Mouse (Mus musculus) intestine, embryonic 16.5 days (tissue): ENCODE measurements around the gene Cilp2. TPM values are rescaled to one million over a fixed set of nuclear protein-coding genes. Genes with fewer than 3 reads are reported as not detected.
A peak's percentile ranks its signal among the peaks of the same experiment; 100 is the strongest.

ENCODE experiments used
- ATAC-seq: fragments of 200-750 bp; cut with Nextera tagmentation; 2 replicates; pipeline ENCODE4 v1.8.0; 2017; ENCODE audit warnings: moderate TSS enrichment, moderate library complexity
- H3K27ac ChIP-seq: fragments of 300-500 bp; sonication (generic); 2 replicates; pipeline ENCODE4 v1.5.1; 2014; ENCODE audit warnings: mild to moderate bottlenecking, low read length
- H3K27me3 ChIP-seq: fragments of 300-500 bp; sonication (generic); replicated peaks from 2 replicates; pipeline ENCODE4 v1.6.1; 2014; ENCODE audit warnings: low read length, control low read depth, mixed read lengths; ENCODE audit not compliant: control insufficient read depth, insufficient read depth
- H3K36me3 ChIP-seq: fragments of 300-500 bp; sonication (generic); 2 replicates; pipeline ENCODE4 v1.6.1; 2014; ENCODE audit warnings: low read length, control low read depth; ENCODE audit not compliant: control insufficient read depth, insufficient read depth
- H3K4me1 ChIP-seq: fragments of 300-500 bp; sonication (generic); 2 replicates; pipeline ENCODE4 v1.6.1; 2014; ENCODE audit warnings: low read length, control low read depth, mixed read lengths; ENCODE audit not compliant: control insufficient read depth, insufficient read depth
- H3K4me2 ChIP-seq: fragments of 300-500 bp; sonication (generic); 2 replicates; pipeline ENCODE4 v1.6.1; 2014; ENCODE audit warnings: low read depth, low read length, control low read depth
- H3K4me3 ChIP-seq: fragments of 300-500 bp; sonication (generic); 2 replicates; pipeline ENCODE4 v1.5.1; 2014; ENCODE audit warnings: mild to moderate bottlenecking, low read length
- H3K9ac ChIP-seq: fragments of 300-500 bp; sonication (generic); 2 replicates; pipeline ENCODE4 v1.6.1; 2014; ENCODE audit warnings: low read depth, low read length
- H3K9me3 ChIP-seq: fragments of 300-500 bp; sonication (generic); 2 replicates; pipeline ENCODE4 v1.6.1; 2016; ENCODE audit warnings: low read length, control low read depth; ENCODE audit not compliant: control insufficient read depth
- WGBS: fragments of 180-500 bp; shearing (Covaris S2); extraction: QIAGEN DNeasy Blood & Tissue Kit; methylation state at CpG from one replicate; pipeline ENCODE4 v1.1.7; 2014; 5-methylcytosine and 5-hydroxymethylcytosine counted together
- polyA plus RNA-seq: library from polyadenylated mRNA; unstranded; fragments of >200 nt; fragmentation: Nextera tagmentation; extraction: Ambion mirVana; gene quantifications from 2 replicates; pipeline ENCODE4 v1.2.1, GENCODE M21; 2015

The Cilp2 gene
- polyA plus RNA-seq, 1 experiment from 2014 or later = 0.51 TPM

DNA sequence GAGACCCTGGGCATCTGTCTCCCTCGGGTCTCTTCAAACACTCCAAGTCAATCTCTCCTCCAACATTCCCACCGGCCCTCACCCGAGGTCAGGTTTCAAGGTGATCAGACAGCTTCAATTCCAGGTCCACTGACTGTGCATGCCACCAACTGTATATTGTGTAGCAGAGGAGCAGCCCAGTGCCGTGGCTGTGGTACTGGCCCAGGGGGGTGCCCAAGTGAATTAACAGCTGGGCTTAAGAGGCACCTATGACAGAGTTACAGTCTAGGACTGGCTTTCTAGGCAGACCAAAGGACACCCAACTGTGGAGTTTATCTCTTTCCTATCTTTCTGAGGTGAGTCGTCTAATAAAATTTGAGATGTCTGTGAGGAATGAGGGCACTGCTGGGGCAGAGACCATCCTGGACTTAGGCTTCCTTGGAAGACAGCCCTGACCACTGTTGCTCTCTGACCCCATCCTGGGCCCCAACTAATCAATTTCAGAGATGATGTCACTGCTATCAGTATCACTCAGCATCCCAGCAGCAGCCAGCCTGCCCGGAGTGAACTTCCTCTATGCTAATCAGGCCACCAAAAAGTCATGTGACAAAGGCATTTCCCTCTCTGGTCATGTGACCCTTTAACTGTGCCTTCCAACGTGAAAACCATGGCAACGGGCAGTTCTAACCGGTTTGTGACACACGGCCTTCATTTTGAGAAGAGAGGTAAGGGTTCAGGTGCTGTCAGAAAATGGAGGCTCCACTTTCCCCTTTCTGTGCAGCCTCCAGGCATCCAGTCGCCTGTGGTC is 32.6 kb upstream of the Cilp2 start:
- peak; percentile 68 for ATAC-seq
- WGBS = 36% methylated on average over 11 of the region's 11 CpGs
- Histone ChIP-seq H3K27ac (peak overlapping the region; percentile 62), H3K36me3 (peaks cover 21% of the 10 kb centered on the region), H3K4me1 (peaks cover 16% of the 10 kb centered on the region), H3K9ac (no peak overlapping the region), H3K4me2 (peak overlapping the region; percentile 19; the same call in 1 of the 2 replicates), H3K27me3 (no peaks in the 10 kb centered on the region), H3K9me3 (no peaks in the 10 kb centered on the region), H3K4me3 (no peak overlapping the region)

DNA sequence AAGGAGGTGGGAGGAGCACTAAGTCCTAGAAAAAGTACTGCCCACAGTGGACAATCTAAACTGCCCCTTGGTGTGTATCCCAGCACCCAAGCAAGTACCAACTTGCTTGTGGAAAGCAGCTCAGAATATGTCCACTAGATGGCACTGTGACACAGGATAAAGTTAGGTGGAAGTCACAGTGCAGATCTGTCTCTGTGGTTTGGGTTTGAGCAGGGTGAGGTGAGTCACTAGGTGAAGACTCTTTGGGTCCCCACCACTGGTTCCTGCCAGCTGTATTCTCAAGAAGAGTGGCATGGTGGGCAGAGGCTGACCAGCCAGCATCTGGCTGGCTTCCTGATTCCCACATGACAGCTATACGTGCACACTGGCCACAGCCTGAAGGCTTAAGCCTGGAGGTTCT is 31.5 kb upstream of the Cilp2 start:
- Histone ChIP-seq H3K9me3 (no peaks in the 10 kb centered on the region), H3K9ac (no peak overlapping the region), H3K27me3 (no peaks in the 10 kb centered on the region), H3K4me1 (peaks cover 16% of the 10 kb centered on the region), H3K36me3 (peaks cover 29% of the 10 kb centered on the region), H3K4me2 (no peak overlapping the region), H3K4me3 (no peak overlapping the region), H3K27ac (0 out of 2 replicates have a peak overlapping the region, but pooled peaks have one; percentile 48)
- ATAC-seq = peak; percentile 50
- WGBS = 55% methylated on average over 1 of the region's 1 CpGs

DNA sequence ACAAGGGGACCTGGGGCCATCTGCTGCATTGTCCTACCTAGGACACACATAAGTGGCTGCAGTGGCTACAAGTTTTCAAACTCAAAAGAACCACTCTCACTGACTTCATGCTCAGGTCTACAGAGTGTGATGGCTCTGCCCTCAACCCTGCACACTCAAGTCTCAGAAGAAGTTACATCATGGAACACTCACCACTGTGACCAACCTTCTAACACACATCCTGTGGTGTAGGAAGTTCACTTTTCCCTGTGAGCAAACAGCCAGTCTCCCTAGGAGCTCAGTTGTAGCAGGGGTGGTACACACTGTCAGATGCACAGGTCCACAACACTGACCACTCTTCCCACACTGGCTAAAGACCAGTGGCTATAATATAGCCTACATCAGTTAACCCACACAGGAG is 31.0 kb upstream of the Cilp2 start:
- Histone ChIP-seq H3K36me3 (peaks cover 33% of the 10 kb centered on the region), H3K9ac (no peak overlapping the region), H3K4me2 (no peak overlapping the region), H3K4me3 (no peak overlapping the region), H3K4me1 (peaks cover 16% of the 10 kb centered on the region), H3K27me3 (no peaks in the 10 kb centered on the region), H3K27ac (no peak overlapping the region), H3K9me3 (no peaks in the 10 kb centered on the region)
- ATAC-seq = 0 out of 2 replicates have a peak, but pooled peaks have one; percentile 12

DNA sequence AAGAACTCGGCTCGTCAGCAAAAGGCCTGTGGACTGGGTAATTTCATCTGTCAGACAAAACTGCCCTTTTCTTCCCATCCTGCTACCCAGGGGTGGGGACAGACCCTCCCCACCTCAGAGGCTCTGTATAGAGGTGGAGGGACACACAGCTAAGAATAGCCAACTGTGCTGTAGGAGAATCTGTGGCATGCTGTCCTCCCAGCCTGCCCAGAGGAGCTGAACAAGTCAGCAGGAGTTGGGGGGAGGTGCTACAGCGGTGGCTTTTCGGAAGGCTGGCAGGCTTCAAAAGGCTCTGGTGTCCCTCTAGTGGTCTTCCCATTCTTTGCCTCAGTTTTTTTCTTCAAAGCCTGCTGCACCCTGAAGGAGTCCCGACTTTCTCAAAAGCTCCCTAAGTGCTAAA is 28.3 kb upstream of the Cilp2 start:
- WGBS = 49% methylated on average over 5 of the region's 5 CpGs
- Histone ChIP-seq H3K4me3 (no peak overlapping the region), H3K9ac (no peak overlapping the region), H3K27me3 (no peaks in the 10 kb centered on the region), H3K36me3 (peaks cover 44% of the 10 kb centered on the region), H3K27ac (no peak overlapping the region), H3K9me3 (no peaks in the 10 kb centered on the region), H3K4me1 (peaks cover 7% of the 10 kb centered on the region), H3K4me2 (no peak overlapping the region)
- ATAC-seq = no peak

DNA sequence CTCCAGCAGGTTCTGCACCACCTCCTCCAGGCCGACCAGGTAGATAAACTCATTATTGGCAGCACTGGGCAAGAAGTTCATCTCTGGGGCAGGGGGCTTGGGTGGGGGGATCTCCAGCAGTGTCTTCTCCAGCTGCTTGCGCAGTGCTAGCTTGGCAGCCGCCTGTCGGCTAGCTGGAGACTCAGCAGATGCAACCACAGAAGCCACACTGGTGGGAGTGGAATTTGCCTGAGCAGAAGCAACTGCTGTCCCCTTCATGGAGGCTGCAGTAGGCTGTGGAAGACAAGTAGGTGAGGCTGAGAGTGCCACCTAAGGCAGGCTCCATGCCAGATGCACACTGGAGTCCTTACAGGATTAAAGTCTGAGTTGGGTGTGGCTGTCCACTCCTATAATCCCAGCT is 27.0 kb upstream of the Cilp2 start:
- no peak overlapping the region for H3K4me3 ChIP-seq
- no peak overlapping the region for H3K4me2 ChIP-seq
- H3K4me1 ChIP-seq = peaks cover 3% of the 10 kb centered on the region; the same call in 1 of the 2 replicates
- no peak for ATAC-seq
- H3K9me3 ChIP-seq = no peaks in the 10 kb centered on the region
- H3K27me3 ChIP-seq = no peaks in the 10 kb centered on the region
- 89% methylated on average over 4 of the region's 4 CpGs for WGBS
- H3K27ac ChIP-seq = no peak overlapping the region
- H3K36me3 ChIP-seq = peaks cover 54% of the 10 kb centered on the region
- H3K9ac ChIP-seq = no peak overlapping the region

DNA sequence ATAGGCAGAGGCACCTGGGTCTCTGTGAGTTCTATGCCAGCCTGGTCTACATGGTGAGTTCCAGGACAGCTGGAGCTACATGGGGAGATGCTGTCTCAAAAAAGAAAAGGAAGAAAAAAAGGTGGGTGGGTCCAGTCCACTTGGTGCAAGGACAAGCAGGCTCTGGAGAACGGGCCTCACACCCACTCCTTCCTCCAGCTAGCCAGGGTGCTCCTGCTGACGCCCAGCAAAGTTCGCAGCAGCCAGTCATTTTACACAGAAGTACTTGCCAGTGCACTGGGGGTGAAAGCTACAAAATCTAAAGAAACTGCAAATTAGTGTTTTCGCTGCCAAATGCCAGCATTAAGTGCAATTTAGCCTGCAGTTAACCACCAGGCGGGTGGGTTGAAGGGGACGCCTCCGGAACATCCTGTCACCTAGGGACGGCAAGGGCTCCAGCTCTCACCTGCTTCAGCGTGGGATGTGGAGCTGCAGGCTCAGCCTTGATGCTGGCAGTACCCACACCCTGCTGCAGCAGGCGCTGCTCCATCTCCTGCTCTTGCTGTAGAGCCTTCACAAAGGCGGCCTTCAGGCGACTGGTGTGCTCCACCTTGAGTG is 25.1 kb upstream of the Cilp2 start:
- Histone ChIP-seq H3K4me2 (no peak overlapping the region), H3K36me3 (peaks cover 55% of the 10 kb centered on the region), H3K27ac (no peak overlapping the region), H3K9ac (no peak overlapping the region), H3K4me1 (no peaks in the 10 kb centered on the region), H3K9me3 (no peaks in the 10 kb centered on the region), H3K4me3 (no peak overlapping the region), H3K27me3 (no peaks in the 10 kb centered on the region)
- WGBS = 87% methylated on average over 12 of the region's 12 CpGs
- no peak for ATAC-seq

DNA sequence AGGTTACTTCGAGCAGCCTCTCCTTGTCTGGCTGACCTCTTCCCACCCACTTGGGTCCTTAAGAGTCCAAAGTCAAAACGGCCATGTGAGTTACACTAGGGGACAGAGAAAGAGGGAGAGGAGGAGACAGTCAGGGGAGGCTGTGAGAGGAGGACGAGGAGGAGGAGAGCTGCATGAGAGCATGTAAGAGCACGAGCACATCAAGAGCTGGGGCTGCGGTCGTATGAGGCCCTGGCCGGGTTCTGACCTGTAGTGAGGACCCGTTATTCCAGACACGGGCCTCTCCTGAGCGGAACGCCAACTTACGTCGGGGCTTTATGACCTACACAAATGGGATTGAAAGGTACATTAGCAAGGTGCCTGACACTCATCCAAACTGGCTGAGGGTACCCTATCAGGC is 24.4 kb upstream of the Cilp2 start:
- Histone ChIP-seq H3K9ac (no peak overlapping the region), H3K4me3 (no peak overlapping the region), H3K27me3 (no peaks in the 10 kb centered on the region), H3K9me3 (no peaks in the 10 kb centered on the region), H3K4me2 (no peak overlapping the region), H3K4me1 (no peaks in the 10 kb centered on the region), H3K27ac (no peak overlapping the region), H3K36me3 (peaks cover 49% of the 10 kb centered on the region)
- WGBS = 90% methylated on average over 13 of the region's 13 CpGs
- no peak for ATAC-seq

DNA sequence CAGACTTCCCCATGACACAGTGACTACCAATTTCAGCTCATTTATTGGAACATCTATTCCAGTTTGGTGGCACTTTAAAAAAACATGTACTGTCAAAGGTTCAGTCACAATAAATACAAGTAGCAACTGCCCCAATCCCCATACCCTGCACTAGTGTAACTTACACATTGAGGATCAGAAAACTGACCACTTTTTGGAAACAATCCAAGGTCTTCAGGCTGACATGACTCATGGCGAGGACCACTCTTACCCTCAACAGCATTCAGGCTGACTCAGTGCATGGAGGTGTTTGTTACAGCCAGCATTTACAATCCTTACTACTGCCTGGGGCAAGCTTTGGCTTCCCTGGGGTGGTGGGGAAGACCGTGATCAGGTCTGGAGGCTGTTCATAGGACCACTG is 19.6 kb upstream of the Cilp2 start:
- H3K4me2 ChIP-seq = no peak overlapping the region
- H3K27ac ChIP-seq = no peak overlapping the region
- peaks cover 18% of the 10 kb centered on the region for H3K36me3 ChIP-seq
- H3K9me3 ChIP-seq = no peaks in the 10 kb centered on the region
- H3K9ac ChIP-seq = no peak overlapping the region
- no peak for ATAC-seq
- no peak overlapping the region for H3K4me3 ChIP-seq
- 82% methylated on average over 2 of the region's 2 CpGs for WGBS
- H3K27me3 ChIP-seq = no peaks in the 10 kb centered on the region
- H3K4me1 ChIP-seq = peaks cover 14% of the 10 kb centered on the region

DNA sequence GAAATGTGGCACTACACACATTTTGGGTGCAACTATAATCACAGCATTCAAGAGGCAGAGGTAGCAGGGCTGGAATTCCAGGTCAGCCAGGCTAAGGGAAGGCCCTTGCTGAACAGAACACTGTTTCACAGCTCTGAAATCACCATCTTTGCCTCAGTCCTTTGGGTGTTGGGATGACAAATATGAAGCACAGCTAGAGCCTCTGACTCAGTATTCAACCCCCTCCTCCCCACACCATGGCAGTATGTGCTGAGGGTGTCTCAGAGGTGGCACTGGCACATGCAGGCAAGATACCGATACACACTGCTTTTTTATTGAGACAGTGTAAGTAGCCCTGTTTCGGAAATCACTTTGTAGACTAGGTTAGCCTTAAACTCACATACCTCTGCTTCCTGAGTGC is 18.8 kb upstream of the Cilp2 start:
- WGBS = 82% methylated on average over 2 of the region's 2 CpGs
- Histone ChIP-seq H3K27ac (no peak overlapping the region), H3K9me3 (no peaks in the 10 kb centered on the region), H3K27me3 (no peaks in the 10 kb centered on the region), H3K4me2 (no peak overlapping the region), H3K4me1 (peaks cover 18% of the 10 kb centered on the region), H3K4me3 (no peak overlapping the region), H3K36me3 (peaks cover 13% of the 10 kb centered on the region), H3K9ac (no peak overlapping the region)
- ATAC-seq = no peak
